Mouse (Mus musculus) thymus, postnatal 10 days (tissue): ENCODE results near the gene Grwd1.
A peak's percentile ranks its signal among the peaks of the same experiment; 100 is the strongest.
"Not testable (repeated sequence)": the region's sequence is repeated elsewhere in the genome, so short reads cannot be mapped to it uniquely, and the experiment has no call there.

Experiments used
- DNase-seq, 2 experiments: peaks; one replicate each; pipeline ENCODE4 v3.0.0; 2021; ENCODE audit warnings: low spot score in 2 of 2

The Grwd1 gene

GRCm38 (mm10) chr7:45830427-45831127 lies at the start of gene Grwd1:
Grwd1 (minus strand) TSS chr7:45830944.
- DNase-seq: peak; percentile 61 to 72

- DNase-seq: no peak
Observed at GRCm38 (mm10) chr7:45880531-45880930, 49.8 kb upstream of the Grwd1 start.

GRCm38 (mm10) chr7:45878278-45878677 lies 47.5 kb upstream of the Grwd1 start, which contains the start of gene Grin2d:
Grin2d (minus strand) TSS chr7:45878378.
- not testable (repeated sequence) for DNase-seq

- no peak for DNase-seq
Observed at GRCm38 (mm10) chr7:45876895-45877294, 46.2 kb upstream of the Grwd1 start.

GRCm38 (mm10) chr7:45873061-45873947 lies 42.6 kb upstream of the Grwd1 start:
- peak; percentile 45 to 46 for DNase-seq

GRCm38 (mm10) chr7:45872624-45873023 lies 41.9 kb upstream of the Grwd1 start, which contains the start of gene Kdelr1:
Kdelr1 (plus strand) TSS chr7:45872772.
- peak; percentile 82 to 92 for DNase-seq

GRCm38 (mm10) chr7:45870282-45871058 lies 39.7 kb upstream of the Grwd1 start:
- DNase-seq: no peak

GRCm38 (mm10) chr7:45869787-45870186 lies 39.0 kb upstream of the Grwd1 start:
- DNase-seq: no peak

- DNase-seq: no peak
Observed at GRCm38 (mm10) chr7:45869107-45869670, 38.4 kb upstream of the Grwd1 start.

GRCm38 (mm10) chr7:45867871-45868270 lies 37.1 kb upstream of the Grwd1 start:
- no peak for DNase-seq

- peak; percentile 85 to 90 for DNase-seq
Observed at GRCm38 (mm10) chr7:45865925-45866910, 35.5 kb upstream of the Grwd1 start.

GRCm38 (mm10) chr7:45864435-45864834 lies 33.7 kb upstream of the Grwd1 start:
- DNase-seq: no peak

- no peak for DNase-seq
Observed at GRCm38 (mm10) chr7:45862804-45863203, 32.1 kb upstream of the Grwd1 start.

GRCm38 (mm10) chr7:45859008-45859407 lies 28.3 kb upstream of the Grwd1 start:
- no peak for DNase-seq

GRCm38 (mm10) chr7:45856950-45857901 lies 26.5 kb upstream of the Grwd1 start:
- DNase-seq: no peak

- no peak for DNase-seq
Observed at GRCm38 (mm10) chr7:45853089-45853488, 22.3 kb upstream of the Grwd1 start.

GRCm38 (mm10) chr7:45850661-45851060 lies 19.9 kb upstream of the Grwd1 start:
- no peak for DNase-seq

GRCm38 (mm10) chr7:45848447-45849027 lies 17.8 kb upstream of the Grwd1 start:
- DNase-seq: no peak
